Mouse (Mus musculus): ENCODE results near the gene Trappc12. TPM values are rescaled to one million over a fixed set of nuclear protein-coding genes. Genes with fewer than 3 reads are reported as not detected.

Trappc12 gene
- 36.7 and 38.7 TPM in 2 replicates for polyA plus RNA-seq (2014; fragmentation: Nextera tagmentation; extraction: Ambion mirVana)

DNA sequence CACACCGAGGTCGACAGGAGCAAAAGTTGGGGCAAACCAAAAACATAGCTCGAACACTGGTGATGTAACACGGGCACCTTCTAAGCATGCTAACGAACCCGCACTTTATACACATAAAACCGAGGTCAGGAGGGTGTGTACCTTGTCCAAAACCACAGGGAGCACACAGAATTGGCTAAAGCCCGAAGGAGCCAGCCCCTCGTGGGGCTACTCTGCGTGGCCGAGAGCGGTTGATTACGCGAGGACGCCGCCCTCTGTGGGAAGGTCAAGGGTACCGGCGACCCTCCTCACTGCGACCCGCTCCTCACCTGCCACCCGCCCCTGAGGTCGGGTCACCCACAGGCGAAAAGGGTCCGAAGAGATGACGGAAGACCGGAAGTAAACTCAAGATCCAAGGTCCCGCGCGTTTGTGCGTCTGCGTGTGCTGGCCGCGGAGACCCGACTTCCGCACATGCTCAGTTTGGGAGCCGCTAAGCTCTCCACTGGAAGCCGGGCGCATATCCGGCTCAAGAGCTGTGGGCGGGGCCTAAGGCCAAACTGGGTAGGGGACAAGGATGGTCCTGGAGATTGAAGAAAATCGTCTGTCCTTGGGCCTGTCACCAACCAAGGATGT, at the start of gene Trappc12:
Gene Trappc12 (minus strand): TSS at position 452 of the 613 bp plus-strand sequence.
- no peaks in the 10 kb centered on the region for H3K9me3 ChIP-seq (ENCODE audit: control insufficient read depth, low read length)
- no peaks in the 10 kb centered on the region for H3K27me3 ChIP-seq (ENCODE audit: control insufficient read depth, insufficient read depth, low read length)
- H3K4me1 ChIP-seq (ENCODE audit: control insufficient read depth, insufficient read depth, low read length): peaks cover 3% of the 10 kb centered on the region; the same call in 1 of the 2 replicates
- H3K9ac ChIP-seq (ENCODE audit: low read length): peak within 1 kb of the TSS; percentile 77
- H3K36me3 ChIP-seq (ENCODE audit: control insufficient read depth, insufficient read depth, low read length): peaks cover 2% of the 10 kb centered on the region; the same call in 1 of the 2 replicates
- no peak within 1 kb of the TSS for H3K27ac ChIP-seq (ENCODE audit: low read depth, low read length)
- DNase-seq (ENCODE audit: low spot score) (peak; percentile 93), ATAC-seq (ENCODE audit: insufficient read depth, low FRiP score, low TSS enrichment) (peak; percentile 88)
- peak within 1 kb of the TSS; percentile 92 for H3K4me2 ChIP-seq (ENCODE audit: low read depth)
- 2% methylated on average over 41 of the region's 41 CpGs for WGBS
- peak within 1 kb of the TSS; percentile 86 for H3K4me3 ChIP-seq (ENCODE audit: low read depth, low read length)

DNA sequence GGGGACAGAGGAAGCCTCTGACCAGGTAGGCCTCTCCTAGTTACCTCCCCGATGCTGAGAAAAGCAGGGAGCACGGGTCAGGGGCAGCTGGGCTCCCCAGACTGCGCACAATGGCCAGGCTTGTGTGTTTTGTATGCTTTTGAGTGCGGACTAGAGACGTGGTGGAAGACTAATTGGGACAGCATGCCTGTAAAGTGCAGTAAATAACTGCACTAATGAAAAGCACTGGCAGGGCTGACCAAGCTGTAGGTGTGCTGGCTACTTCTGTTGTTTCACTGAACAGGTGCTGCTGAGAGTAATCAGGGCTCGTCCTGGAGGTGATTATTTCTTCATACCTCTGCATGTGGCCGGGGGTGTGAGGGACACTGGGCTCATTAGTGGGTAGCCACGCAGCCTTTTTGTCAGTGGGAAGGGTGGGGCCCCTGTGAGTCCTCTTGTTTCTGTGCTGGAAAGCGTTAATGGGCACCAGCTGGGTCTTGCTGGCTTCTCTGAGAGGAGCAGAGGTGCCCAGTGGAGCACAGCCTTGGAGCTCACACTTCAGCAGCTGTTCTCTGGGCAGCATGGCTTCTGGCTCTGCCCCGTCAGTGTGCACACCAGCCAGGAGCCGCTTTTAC, 49.6 kb upstream of the Trappc12 start:
- no peak overlapping the region for H3K27ac ChIP-seq (ENCODE audit: low read depth, low read length)
- whole genome bisulfite sequencing: 49% methylated on average over 11 of the region's 11 CpGs
- H3K36me3 ChIP-seq (ENCODE audit: control insufficient read depth, insufficient read depth, low read length): no peaks in the 10 kb centered on the region
- DNase-seq (ENCODE audit: low spot score) (no peak), ATAC-seq (ENCODE audit: insufficient read depth, low FRiP score, low TSS enrichment) (no peak; the same call in 1 of the 2 replicates)
- no peak overlapping the region for H3K4me2 ChIP-seq (ENCODE audit: low read depth)
- H3K9me3 ChIP-seq (ENCODE audit: control insufficient read depth, low read length): no peaks in the 10 kb centered on the region
- no peak overlapping the region for H3K4me3 ChIP-seq (ENCODE audit: low read depth, low read length)
- H3K4me1 ChIP-seq (ENCODE audit: control insufficient read depth, insufficient read depth, low read length): peaks cover 16% of the 10 kb centered on the region
- H3K9ac ChIP-seq (ENCODE audit: low read length): no peak overlapping the region
- H3K27me3 ChIP-seq (ENCODE audit: control insufficient read depth, insufficient read depth, low read length): no peaks in the 10 kb centered on the region

DNA sequence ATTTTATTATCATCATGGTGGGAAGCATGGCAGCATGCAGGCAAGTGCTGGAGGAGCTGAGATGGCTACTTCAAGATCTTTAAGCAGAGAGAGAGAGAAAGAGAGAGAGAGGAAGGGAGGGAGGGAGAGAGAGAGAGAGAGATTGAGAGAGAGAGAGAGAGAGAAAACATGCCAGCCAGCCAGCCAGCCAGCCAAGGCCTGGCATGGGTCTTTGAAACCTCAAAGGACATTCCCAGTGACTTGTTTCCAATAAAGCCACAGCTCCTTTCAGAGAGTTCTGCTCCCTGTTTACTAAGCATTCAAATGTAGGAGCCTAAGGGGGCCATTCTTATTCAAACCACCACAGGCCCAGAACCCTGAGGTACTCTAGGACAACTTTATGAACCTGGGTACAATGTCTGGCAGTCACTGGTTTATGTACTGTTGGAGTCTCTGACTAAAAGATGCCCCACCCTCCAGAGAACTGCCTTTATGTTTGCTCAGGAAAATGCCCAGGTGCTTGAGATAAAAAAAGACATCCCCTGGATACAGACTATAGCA, 46.7 kb upstream of the Trappc12 start:
- Histone ChIP-seq H3K36me3 (ENCODE audit: control insufficient read depth, insufficient read depth, low read length) (no peaks in the 10 kb centered on the region), H3K27ac (ENCODE audit: low read depth, low read length) (no peak overlapping the region), H3K4me1 (ENCODE audit: control insufficient read depth, insufficient read depth, low read length) (peaks cover 16% of the 10 kb centered on the region), H3K4me3 (ENCODE audit: low read depth, low read length) (no peak overlapping the region), H3K9me3 (ENCODE audit: control insufficient read depth, low read length) (no peaks in the 10 kb centered on the region), H3K27me3 (ENCODE audit: control insufficient read depth, insufficient read depth, low read length) (no peaks in the 10 kb centered on the region), H3K4me2 (ENCODE audit: low read depth) (no peak overlapping the region), H3K9ac (ENCODE audit: low read length) (no peak overlapping the region)
- DNase-seq (ENCODE audit: low spot score): no peak
- no peak for ATAC-seq (ENCODE audit: insufficient read depth, low FRiP score, low TSS enrichment)

DNA sequence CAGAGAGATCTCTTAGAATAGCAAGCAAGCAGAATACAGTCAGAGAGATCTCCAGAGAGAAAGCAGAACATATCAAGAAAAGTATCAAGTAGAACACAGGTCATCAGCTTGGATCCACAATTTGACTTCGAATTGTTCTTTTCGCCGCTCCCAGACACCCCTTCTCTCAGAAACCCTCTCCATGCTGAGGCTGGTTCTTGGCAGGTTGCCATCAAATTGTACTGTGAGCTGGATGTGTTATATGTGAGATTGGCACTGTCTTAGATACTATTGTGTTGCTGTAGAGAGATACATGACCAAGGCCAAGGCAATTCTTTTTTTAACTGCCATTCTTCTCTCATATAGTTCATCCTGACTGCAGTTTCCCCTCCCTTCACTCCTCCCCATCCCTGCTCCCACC, 44.8 kb upstream of the Trappc12 start:
- no peak for DNase-seq (ENCODE audit: low spot score)
- H3K9ac ChIP-seq (ENCODE audit: low read length): no peak overlapping the region
- no peak overlapping the region for H3K27ac ChIP-seq (ENCODE audit: low read depth, low read length)
- H3K9me3 ChIP-seq (ENCODE audit: control insufficient read depth, low read length): no peaks in the 10 kb centered on the region
- no peaks in the 10 kb centered on the region for H3K36me3 ChIP-seq (ENCODE audit: control insufficient read depth, insufficient read depth, low read length)
- ATAC-seq (ENCODE audit: insufficient read depth, low FRiP score, low TSS enrichment): no peak
- H3K4me3 ChIP-seq (ENCODE audit: low read depth, low read length): no peak overlapping the region
- 96% methylated on average over 3 of the region's 3 CpGs for WGBS
- H3K4me1 ChIP-seq (ENCODE audit: control insufficient read depth, insufficient read depth, low read length): peaks cover 6% of the 10 kb centered on the region; the same call in 1 of the 2 replicates
- H3K4me2 ChIP-seq (ENCODE audit: low read depth): no peak overlapping the region
- no peaks in the 10 kb centered on the region for H3K27me3 ChIP-seq (ENCODE audit: control insufficient read depth, insufficient read depth, low read length)

DNA sequence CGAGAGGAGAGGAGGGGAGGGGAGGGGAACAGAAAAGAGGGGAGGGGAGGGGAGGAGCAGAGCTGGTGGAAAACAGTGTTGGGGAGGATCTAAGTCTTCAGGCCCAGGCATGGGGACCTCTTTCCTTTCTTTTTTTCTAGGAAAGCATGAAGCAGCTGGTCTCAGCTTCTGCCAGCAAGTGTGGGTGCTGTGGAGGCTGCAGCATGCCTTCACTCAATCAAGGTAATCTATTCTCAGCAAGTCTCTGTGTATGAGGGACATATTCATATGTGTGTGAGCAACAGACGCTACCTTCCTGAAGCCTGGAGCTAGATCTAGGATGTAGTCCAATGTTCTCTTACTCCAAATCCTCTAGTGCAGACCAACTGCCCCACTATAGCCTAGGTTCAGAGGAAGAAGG, 43.4 kb upstream of the Trappc12 start:
- Histone ChIP-seq H3K27me3 (ENCODE audit: control insufficient read depth, insufficient read depth, low read length) (no peaks in the 10 kb centered on the region), H3K27ac (ENCODE audit: low read depth, low read length) (no peak overlapping the region), H3K4me1 (ENCODE audit: control insufficient read depth, insufficient read depth, low read length) (peaks cover 3% of the 10 kb centered on the region; the same call in 1 of the 2 replicates), H3K9ac (ENCODE audit: low read length) (no peak overlapping the region), H3K4me3 (ENCODE audit: low read depth, low read length) (no peak overlapping the region), H3K36me3 (ENCODE audit: control insufficient read depth, insufficient read depth, low read length) (no peaks in the 10 kb centered on the region), H3K9me3 (ENCODE audit: control insufficient read depth, low read length) (no peaks in the 10 kb centered on the region), H3K4me2 (ENCODE audit: low read depth) (no peak overlapping the region)
- WGBS: 70% methylated on average over 2 of the region's 2 CpGs
- DNase-seq (ENCODE audit: low spot score) (no peak), ATAC-seq (ENCODE audit: insufficient read depth, low FRiP score, low TSS enrichment) (no peak)

DNA sequence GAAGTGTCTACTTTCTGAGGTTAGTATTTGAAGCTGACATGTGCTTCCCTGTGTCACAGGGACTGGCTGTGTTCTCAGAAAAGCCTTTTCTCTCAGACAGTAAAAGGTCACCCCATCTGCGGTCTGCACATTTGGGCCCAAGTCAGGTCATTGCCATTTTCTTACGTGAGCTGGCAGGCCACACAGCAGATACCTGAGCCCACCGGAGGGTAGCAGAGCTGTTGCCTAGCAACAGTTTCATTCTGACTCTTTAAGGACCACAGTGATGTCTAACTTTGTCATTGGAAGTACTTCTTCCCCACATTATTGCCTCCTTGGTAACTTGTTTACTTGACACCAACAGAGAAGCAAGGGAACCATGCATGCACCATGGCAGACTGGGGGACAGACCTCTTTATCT, 42.3 kb upstream of the Trappc12 start:
- 82% methylated on average over 3 of the region's 3 CpGs for WGBS
- H3K27ac ChIP-seq (ENCODE audit: low read depth, low read length): no peak overlapping the region

DNA sequence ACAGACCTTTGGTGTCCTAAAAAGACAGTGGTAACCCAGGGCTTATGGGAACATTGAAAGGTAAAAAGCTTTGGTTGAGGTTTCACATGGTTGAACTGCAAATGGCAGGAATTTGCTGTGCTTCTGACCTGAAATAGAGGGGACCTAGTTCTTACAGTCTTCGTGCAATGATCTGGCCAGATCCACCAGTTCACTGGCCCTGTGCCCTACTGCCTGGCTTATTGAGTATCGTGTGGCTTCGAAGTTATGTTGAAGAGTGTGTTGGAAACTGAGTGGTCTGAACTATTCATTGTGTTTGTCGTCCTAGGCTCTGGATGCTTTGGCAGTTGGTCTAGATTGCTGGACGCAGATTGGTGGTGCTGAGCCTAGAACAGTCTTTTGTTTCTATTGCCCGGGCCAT, 36.0 kb upstream of the Trappc12 start:
- Histone ChIP-seq H3K9ac (ENCODE audit: low read length) (no peak overlapping the region), H3K27me3 (ENCODE audit: control insufficient read depth, insufficient read depth, low read length) (no peaks in the 10 kb centered on the region), H3K4me2 (ENCODE audit: low read depth) (no peak overlapping the region), H3K36me3 (ENCODE audit: control insufficient read depth, insufficient read depth, low read length) (no peaks in the 10 kb centered on the region), H3K27ac (ENCODE audit: low read depth, low read length) (no peak overlapping the region), H3K9me3 (ENCODE audit: control insufficient read depth, low read length) (no peaks in the 10 kb centered on the region), H3K4me1 (ENCODE audit: control insufficient read depth, insufficient read depth, low read length) (peaks cover 29% of the 10 kb centered on the region), H3K4me3 (ENCODE audit: low read depth, low read length) (no peak overlapping the region)
- WGBS: 94% methylated on average over 6 of the region's 6 CpGs
- DNase-seq (ENCODE audit: low spot score) (no peak), ATAC-seq (ENCODE audit: insufficient read depth, low FRiP score, low TSS enrichment) (no peak)

More for the DNA sequence above, 42.3 kb upstream of the Trappc12 start:
- Histone ChIP-seq H3K4me3 (ENCODE audit: low read depth, low read length) (no peak overlapping the region), H3K9ac (ENCODE audit: low read length) (no peak overlapping the region), H3K9me3 (ENCODE audit: control insufficient read depth, low read length) (no peaks in the 10 kb centered on the region), H3K27me3 (ENCODE audit: control insufficient read depth, insufficient read depth, low read length) (no peaks in the 10 kb centered on the region), H3K4me1 (ENCODE audit: control insufficient read depth, insufficient read depth, low read length) (peaks cover 3% of the 10 kb centered on the region; the same call in 1 of the 2 replicates), H3K36me3 (ENCODE audit: control insufficient read depth, insufficient read depth, low read length) (no peaks in the 10 kb centered on the region), H3K4me2 (ENCODE audit: low read depth) (no peak overlapping the region)
- DNase-seq (ENCODE audit: low spot score) (no peak), ATAC-seq (ENCODE audit: insufficient read depth, low FRiP score, low TSS enrichment) (no peak)

DNA sequence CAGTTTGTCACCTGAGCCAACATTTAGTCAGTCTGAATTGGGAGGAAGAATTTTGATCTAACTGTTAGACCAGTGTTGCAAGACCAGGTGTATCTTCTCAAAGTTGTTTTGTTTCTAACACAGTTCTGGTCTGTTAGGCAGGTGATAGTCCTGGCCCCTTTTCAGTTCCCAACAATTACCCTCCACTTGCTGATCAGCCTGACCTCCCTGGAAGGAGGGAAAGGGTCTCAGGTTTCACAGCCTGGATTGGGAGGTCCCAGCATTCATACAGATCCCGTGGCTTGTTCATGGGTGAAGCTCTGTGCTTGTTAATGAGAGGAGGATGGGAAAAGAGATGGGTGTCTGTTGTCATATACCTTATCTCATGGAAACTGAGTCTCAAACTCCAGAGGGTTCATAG, 35.0 kb upstream of the Trappc12 start:
- DNase-seq (ENCODE audit: low spot score): no peak
- H3K4me3 ChIP-seq (ENCODE audit: low read depth, low read length): no peak overlapping the region
- no peak for ATAC-seq (ENCODE audit: insufficient read depth, low FRiP score, low TSS enrichment)
- no peaks in the 10 kb centered on the region for H3K9me3 ChIP-seq (ENCODE audit: control insufficient read depth, low read length)
- no peaks in the 10 kb centered on the region for H3K27me3 ChIP-seq (ENCODE audit: control insufficient read depth, insufficient read depth, low read length)
- H3K4me1 ChIP-seq (ENCODE audit: control insufficient read depth, insufficient read depth, low read length): peaks cover 36% of the 10 kb centered on the region
- WGBS: 0% methylated on average over 1 of the region's 1 CpGs
- no peaks in the 10 kb centered on the region for H3K36me3 ChIP-seq (ENCODE audit: control insufficient read depth, insufficient read depth, low read length)
- no peak overlapping the region for H3K9ac ChIP-seq (ENCODE audit: low read length)
- no peak overlapping the region for H3K4me2 ChIP-seq (ENCODE audit: low read depth)
- no peak overlapping the region for H3K27ac ChIP-seq (ENCODE audit: low read depth, low read length)

DNA sequence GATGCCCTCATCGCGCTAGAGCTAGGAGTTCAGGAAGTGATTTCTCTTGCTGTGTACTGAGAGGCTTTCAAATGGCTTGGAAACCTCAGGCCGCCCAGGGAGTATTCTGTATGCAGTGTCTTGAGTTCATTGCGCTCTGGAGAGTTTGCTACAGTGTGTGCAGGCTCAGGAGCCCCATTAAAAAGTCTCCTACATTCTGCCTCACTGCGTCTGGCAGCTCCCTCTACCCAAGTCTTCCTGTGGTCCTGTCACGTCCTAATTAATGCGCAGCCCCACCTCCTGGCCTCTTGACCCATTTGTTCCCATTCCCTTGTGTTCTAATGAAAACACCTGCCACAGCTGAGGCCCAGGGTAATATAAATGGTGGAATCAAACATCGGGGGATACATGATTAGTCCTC, 34.6 kb upstream of the Trappc12 start:
- no peaks in the 10 kb centered on the region for H3K36me3 ChIP-seq (ENCODE audit: control insufficient read depth, insufficient read depth, low read length)
- H3K27ac ChIP-seq (ENCODE audit: low read depth, low read length): no peak overlapping the region
- no peak overlapping the region for H3K4me2 ChIP-seq (ENCODE audit: low read depth)
- no peak overlapping the region for H3K4me3 ChIP-seq (ENCODE audit: low read depth, low read length)
- ATAC-seq (ENCODE audit: insufficient read depth, low FRiP score, low TSS enrichment) (no peak; the same call in 1 of the 2 replicates), DNase-seq (ENCODE audit: low spot score) (peak; percentile 32)
- no peak overlapping the region for H3K9ac ChIP-seq (ENCODE audit: low read length)
- H3K4me1 ChIP-seq (ENCODE audit: control insufficient read depth, insufficient read depth, low read length): peaks cover 34% of the 10 kb centered on the region
- 21% methylated on average over 8 of the region's 8 CpGs for WGBS
- H3K27me3 ChIP-seq (ENCODE audit: control insufficient read depth, insufficient read depth, low read length): no peaks in the 10 kb centered on the region
- H3K9me3 ChIP-seq (ENCODE audit: control insufficient read depth, low read length): no peaks in the 10 kb centered on the region
